Mouse (Mus musculus) left cerebral cortex, postnatal 36 days (tissue): ENCODE measurements at regions not wholly inside any gene's neighbourhood (a gene's known extent, or its start where the extent isn't known, plus 50 kb on each side); places are given as distances from the start of the nearest gene placed in this dataset.

Source experiments
- DNase-seq, 2 experiments: peaks; one replicate each; pipeline ENCODE4 v3.0.0; 2021 to 2022; ENCODE audit warnings: low spot score in 2 of 2, mixed read lengths in 1 of 2
- intact Hi-C: fragments of 180-260 bp; cut with DNase I; formaldehyde crosslinking; loops from one replicate; pipeline ENCODE4 v1.15.1; 2025

DNA sequence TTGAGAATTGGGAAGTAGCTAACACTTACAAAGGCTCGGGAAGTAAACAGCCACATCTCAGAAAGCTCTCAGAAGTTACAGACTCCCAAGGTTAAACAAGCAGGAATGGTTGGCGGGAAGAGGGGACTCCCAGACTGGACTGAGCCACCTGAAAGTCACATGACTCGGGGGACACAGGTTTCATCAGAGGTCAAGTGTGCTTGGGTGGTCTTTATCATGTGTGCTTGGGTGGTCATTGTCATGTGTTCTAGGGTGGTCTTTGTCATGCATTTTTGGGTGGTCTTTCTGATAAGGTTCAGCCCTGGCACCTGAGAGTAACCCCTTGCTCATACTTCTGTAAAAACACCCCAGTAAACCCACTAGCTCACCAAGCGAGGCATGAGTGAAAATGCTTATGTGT is 218.1 kb downstream of the Dhx35 start:
- no peak for DNase-seq
- intact Hi-C loops, result loop anchor here (5.0 kb wide), 1 partner anchor 480 kb away; no protein-coding TSS in a partner anchor

DNA sequence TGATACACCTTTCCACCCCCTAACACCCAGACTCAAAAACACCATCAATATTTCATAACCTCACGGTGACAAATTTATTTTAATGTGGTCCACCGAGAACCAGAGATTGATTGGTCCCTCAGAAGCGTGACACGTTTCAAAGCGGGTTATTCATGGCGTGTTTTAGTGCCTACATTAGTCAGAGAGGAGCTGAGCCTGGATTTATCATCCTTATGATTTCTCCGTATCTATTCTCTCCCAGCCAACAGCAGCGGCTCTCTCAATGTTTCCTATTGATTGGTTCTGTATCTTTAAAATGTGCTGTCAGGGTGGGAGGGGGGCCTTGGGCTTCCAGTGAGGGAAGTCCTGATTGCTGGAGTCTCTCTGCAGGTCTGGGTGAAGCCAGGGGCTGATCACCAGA is 219.9 kb downstream of the Dhx35 start:
- no peak for DNase-seq
- intact Hi-C loops, result loop anchor here (5.0 kb wide), 1 partner anchor 482 kb away; no protein-coding TSS in a partner anchor

DNA sequence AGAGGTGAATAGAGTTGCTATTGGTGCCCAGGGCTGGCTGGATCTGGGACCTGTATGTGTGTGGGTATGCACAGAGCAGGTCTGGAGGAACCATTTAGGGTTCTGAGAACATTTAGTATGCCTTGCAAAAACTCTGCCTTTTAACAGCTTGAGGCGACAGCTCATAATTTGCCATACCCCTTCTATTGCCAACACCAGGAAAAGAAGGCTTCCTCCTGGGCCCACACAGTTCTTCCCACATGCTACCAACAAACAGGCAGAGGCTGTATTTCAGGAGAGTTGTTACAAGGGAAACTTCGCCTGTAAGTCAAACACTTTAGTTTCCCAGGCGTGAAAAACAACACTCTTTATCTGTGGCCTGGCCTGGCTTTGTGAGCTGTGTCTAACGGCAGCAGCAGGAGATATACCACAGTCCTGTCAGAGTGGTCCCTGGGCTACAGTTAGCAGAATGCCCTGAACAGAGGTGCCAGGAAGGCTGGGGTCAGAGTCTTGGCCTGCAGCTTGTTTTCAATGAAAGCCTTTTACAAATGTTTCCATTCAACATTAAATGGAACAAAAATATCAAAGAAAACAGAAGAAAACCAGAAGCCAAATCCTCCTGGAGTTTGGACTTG is 225.4 kb downstream of the Dhx35 start:
- intact Hi-C loops, result no loop called here
- DNase-seq, result peak; percentile 26 to 39

DNA sequence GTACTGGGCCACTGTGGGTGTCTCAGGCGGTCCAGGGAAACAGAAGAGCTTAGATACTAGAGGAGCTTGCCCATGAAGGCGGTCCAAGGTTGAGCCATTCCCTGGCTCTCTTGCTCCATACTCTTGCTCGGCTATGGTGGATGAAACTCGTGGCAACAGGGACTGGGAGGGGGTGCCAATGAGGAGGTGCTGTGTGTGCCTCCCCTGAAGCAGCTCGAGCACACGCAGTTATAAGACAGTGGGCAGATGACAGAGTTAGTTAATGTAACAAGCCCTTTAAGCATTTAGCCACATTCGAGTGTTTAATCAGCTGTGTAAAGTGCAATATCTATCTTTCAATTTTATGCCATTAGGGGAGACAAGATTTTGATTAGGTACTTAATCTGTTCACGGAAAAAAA is 237.5 kb downstream of the Dhx35 start:
- intact Hi-C loops, result no loop called here
- DNase-seq, result no peak

DNA sequence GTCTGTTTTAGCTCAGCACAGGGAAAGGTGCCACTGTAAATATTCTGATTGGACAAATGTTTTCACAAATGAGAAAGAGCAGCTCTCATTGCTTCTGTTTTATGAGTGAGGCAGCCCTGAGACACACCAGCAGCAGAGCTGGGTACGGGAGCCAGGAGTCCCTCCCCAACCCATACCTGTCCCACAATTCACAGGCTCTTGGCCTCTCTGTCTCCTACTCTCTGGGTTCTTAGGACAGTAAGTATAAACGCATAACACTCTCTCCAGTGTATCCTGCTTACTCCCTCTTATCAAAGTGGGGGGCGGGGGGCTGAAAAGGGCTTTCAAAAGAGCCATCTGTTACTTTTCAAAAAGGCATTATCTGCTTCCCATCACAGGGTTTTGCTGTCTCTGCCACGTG is 245.3 kb downstream of the Dhx35 start:
- DNase-seq, result no peak
- intact Hi-C loops, result loop anchor here (5.0 kb wide), 1 partner anchor 128 kb away; no protein-coding TSS in a partner anchor

DNA sequence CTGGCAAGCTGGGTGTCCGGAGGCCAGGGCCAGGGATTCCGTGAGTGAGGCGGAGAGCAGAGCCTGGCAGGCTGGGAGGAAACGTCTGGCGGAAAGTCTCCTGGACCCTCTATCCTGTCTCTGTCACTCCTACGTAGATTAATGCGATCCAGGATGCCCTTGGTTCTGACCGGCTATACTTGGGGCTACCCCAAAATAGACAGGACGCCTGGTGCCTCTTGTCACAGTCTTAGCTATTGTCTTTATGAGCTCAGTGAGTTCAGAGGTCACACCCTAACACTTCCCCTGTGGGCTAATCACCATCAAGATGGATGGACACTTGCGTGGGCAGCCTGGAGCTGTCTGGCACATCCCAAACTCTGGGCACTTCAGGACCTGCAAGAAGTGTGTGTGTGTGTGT is 258.9 kb downstream of the Dhx35 start:
- intact Hi-C loops, result loop anchor here (5.0 kb wide), 3 partner anchors 1314 to 1539 kb away; partner anchors contain the start of gene Mafb
- DNase-seq, result no peak

DNA sequence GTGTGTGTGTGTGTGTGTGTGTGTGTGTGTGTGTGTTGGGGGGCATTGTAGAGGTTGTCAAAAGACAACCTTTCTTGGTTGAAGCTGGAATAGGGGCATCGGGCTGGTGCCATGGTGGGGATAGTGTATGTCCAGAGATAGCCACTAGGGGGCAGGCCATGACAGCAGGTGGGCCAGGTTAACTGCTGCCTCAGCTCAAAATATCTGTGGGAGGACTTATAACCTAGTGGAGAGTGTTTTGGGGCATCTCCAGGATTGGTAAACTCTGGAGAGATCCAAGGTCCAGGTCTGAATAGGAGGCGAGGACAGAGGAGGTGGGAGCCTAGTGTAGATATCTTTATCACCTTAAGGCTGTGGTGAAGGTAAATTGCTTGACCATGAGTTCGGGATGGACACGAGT is 259.3 kb downstream of the Dhx35 start:
- DNase-seq, result peak; percentile 53 to 62
- intact Hi-C loops, result loop anchor here (2.0 to 5.0 kb wide), 4 partner anchors 111 to 1538 kb away; partner anchors contain the start of gene Mafb

DNA sequence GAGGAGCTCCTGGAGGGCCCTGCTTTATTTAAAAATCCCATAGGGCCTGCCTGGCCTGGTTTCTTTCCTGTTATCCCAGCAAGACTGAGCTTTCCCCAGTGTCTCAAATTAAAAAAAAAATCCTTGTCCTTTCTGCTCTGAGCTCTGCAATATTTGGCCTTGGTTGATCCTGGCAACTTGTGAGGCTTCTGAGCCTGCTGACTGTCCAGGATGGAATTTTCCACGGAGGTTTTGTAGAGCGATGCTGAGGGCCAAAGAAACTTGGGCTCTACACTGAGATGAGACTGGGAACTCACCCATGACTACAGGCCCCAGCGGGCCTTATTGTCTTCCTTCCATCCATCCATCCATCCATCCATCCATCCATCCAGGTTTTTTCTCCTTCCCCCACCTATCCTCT is 259.8 kb downstream of the Dhx35 start:
- no peak for DNase-seq
- intact Hi-C loops, result loop anchor here (2.0 to 5.0 kb wide), 4 partner anchors 110 to 1538 kb away; partner anchors contain the start of gene Mafb

DNA sequence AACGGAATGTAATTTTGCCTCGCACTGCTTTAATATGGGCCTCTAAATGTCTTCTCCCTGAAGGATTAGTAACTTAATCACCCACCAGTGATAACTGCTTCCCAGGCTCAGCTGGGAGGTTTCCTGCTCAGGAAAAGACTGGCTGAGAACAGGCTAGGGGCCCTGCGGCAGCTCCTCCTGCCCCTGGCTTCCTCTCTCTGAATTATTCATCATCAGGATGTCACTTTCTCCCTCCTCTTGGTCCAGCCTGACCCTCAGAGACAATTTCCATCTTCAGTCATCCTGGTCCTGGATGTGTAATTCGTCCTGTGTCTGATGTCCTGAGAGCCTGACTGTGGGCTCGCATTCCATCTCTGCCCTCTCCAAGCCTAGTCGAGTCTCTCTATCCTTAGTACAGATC is 261.2 kb downstream of the Dhx35 start:
- intact Hi-C loops, result loop anchor here (2.0 kb wide), 1 partner anchor 109 kb away; no protein-coding TSS in a partner anchor
- no peak for DNase-seq

DNA sequence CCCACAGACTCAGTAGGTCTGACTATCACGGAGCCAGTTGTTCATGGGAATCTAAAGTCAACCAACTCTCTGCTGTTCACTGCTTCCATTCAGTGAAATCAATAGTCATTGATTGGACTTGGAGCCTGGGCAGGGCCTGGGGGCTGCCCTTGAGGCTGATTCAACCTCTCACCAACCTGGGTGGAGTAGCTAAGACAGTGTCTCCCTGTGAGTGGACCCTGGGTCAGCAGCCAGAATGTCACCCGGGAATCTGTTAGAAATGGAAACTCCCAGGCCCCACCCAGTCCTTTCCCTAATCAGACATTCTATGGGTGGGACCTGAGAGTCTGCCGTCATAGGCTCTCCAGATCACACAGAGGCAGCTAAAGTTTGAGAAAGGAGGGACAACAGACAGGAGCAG is 262.4 kb downstream of the Dhx35 start:
- intact Hi-C loops, result no loop called here
- no peak for DNase-seq

DNA sequence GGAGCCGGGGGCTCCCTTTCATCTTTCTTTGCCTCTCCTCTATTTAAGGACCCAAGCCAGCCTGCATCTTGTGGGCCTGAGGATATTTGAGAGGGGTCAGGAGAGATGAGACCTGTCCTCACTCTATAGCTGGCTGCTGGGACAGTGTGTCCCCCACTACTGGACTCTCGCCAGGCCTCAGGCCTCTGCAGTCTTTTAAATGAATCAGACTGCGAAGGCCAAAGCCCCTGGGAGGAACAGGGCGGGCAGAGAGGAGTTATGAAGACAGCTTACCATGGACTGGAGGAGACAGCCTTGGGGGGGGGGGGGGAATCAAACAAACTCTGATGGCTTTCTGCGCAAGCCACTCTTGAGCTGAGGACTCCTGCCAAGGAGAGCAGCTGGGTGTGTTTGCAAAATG is 262.9 kb downstream of the Dhx35 start:
- no peak for DNase-seq
- intact Hi-C loops, result no loop called here

DNA sequence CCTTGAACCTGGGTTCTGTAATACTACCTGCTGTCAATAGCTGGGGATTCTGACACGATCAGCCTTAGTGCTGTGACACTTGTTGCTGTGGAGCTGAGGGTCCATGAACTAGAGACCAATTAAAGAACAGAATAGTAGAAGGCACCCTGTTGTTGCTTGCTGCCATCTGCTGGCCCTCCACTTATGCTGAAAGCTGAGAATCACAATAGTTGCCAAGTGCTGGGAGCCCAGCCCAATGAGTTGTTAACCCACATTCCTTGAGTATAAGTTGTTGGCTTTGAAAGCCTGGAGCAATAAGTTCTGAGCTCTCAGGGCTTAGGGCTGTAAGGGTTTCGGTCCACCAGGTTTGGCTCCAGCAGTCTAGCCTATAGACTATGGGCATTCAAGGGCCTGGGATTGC is 267.7 kb downstream of the Dhx35 start:
- DNase-seq, result no peak
- intact Hi-C loops, result no loop called here

DNA sequence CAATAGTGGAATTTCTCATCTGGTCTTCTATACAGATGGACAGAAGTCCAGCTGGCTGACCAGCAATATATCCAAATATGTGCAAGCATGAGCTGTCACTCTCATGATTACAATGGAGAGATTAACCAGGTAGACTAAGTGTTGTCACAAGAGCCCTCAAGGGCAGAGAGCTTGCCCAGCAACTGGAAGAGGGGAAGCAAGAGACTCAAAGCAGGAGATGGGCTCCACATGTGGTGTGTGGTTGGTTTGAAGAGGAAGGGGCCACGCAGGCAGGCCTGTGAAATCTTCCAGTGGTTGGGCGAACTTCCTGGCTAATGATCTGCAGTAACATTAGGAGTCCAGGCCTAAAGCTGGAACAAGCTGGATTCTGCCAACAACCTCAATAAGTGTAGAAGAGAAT is 268.1 kb downstream of the Dhx35 start:
- DNase-seq, result no peak
- intact Hi-C loops, result no loop called here

DNA sequence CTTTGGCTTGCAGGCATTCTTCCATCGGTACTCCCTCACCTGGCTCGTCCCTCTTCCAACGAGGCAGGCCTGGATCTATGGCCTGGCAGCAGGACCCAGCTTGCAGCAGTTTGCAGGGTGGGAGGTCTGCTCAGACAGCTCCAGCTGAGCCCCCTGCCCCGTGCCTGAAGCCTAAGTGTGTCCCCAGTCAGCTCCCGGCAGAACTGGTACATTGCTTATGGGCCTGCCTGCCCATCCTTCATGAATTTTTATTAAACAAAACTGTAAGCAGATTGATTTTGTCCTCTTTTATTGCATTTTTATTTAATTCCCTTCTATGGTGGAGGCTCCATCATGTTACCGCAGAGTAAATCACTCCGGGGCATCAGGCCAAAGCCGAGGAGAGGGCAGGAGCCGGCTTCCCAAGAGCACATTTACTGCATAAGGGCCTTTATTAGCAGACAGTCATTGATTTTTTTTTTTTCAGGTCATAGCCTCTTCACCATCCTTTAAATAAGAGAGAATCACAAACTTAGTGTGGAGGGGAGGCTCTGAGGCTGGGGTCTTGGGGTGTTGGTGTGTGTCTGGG is 269.9 kb downstream of the Dhx35 start:
- intact Hi-C loops, result no loop called here
- no peak for DNase-seq

DNA sequence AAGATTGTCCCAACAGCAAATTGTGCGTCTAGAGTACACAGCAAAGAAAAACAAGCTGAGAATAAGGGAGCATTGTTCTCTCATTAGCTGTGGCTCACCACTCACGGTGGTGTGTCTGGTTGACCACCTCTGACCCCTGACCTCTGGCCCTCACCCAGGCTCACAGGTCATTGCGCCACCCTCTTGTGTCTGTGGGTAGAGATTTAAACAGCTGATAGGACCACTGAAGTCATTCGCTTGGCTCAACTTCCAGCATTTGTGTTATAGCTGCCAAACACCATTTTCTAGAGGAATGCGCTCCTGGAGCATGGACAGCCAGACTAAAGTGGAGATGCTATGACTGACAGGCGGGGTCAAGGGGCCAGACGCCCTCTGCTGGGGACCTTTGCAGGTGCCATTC is 272.9 kb downstream of the Dhx35 start:
- intact Hi-C loops, result no loop called here
- no peak for DNase-seq

DNA sequence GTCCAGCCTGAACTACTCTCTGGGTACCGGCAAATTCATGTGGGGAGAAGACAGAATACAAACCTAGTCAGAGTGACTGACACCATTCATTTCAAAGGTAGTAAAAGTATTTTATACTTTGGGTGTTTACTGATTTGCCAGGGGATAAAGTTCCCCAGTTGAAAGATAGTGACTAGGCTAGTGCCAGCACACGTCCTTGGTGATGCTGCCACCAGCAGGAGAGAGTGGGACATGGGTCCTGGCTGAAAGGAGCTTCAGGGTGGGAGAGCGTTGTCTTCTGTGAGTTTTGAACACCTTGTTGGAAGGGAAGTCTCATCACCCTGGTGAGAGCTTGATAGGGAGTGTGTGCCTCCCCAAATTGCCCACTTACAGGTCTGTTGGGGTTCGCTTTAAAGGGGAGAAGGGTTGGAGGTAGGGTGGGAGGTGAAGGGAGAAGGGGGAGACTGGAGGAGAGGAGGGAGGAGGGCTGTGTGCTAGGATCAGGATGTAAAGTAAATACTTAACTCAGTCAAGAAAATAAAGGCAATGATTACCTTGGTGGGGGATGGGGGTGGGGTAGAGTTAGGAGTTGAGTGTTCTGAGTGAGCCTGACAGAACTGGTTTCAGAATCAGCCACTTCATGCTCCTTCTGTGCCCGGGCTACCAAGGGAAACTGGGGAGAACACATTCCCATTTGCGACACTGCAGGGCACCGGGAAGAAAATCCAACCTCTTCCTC is 273.9 kb downstream of the Dhx35 start:
- DNase-seq, result no peak
- intact Hi-C loops, result no loop called here

DNA sequence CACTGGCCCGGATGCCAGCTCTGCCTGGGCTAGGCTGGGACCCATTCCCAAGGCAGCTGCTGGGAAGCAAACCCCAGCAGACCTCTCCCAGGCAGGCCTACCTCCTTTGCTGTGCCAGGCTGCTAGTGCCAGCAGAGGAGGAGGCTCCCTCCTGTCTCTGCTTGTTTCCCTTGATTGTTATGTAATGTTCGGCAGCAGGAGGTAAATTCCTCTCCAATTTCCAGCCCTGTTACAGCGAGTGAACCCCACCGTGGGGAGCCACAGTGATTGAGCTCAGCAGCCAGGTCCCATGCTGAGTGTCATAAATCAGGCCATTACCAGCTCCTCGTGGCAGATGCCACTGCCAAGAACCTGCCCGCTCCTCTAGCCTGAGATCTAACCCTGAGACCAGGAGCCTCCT is 274.6 kb downstream of the Dhx35 start:
- peak; percentile 23 to 33 for DNase-seq
- intact Hi-C loops, result no loop called here

DNA sequence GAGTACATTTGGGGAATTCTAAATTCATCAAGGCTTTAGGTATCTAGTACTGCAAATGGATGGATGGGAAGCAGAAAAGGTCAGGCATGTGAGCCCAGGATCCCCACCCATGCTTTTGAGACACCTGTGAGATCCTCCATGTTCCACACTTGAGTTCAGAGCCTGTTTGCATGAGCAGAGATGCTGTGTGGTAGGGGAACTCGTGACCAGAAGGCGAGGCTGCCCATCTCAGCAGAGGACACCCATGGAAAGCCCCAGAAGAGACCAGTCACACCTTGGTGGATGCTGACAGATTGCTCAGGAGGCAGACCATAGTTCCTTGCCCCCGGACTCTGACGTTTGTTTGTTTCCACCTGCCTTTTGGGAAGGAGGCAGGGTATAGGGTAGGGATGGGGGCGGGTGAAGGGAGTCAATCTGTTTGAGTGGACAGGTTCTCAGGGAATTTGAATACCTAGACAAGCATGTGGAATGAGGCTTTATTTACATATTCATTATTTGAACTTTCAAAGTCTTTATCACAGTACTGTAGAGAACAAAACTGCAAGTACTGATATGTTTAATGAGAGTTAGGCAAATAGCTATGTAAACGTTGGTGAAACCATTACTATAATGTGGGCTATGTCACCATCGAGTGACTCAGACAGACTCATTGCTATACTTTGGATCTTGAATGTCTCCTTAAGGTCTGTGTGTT is 278.5 kb downstream of the Dhx35 start:
- intact Hi-C loops, result no loop called here
- DNase-seq, result no peak

DNA sequence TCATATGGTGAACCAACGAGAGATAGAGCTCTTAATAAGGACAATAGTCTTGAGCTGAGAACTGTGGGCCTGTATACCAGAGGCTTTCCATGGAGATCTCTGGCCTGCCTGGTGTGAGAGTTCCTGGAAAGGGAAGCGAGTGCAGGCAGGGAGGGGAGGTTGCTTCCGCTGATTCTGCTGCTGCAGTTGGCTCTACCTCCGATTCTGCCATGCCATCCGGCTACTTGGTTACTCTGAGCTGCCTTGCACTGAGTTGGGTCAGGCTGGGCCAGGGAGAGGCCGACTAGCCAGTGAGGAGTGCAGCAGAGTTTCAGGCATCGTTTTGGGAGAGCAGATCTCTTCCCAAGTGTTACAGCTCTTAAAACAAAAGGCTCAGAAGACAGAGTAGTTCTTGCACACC is 285.2 kb downstream of the Dhx35 start:
- intact Hi-C loops, result no loop called here
- no peak for DNase-seq

DNA sequence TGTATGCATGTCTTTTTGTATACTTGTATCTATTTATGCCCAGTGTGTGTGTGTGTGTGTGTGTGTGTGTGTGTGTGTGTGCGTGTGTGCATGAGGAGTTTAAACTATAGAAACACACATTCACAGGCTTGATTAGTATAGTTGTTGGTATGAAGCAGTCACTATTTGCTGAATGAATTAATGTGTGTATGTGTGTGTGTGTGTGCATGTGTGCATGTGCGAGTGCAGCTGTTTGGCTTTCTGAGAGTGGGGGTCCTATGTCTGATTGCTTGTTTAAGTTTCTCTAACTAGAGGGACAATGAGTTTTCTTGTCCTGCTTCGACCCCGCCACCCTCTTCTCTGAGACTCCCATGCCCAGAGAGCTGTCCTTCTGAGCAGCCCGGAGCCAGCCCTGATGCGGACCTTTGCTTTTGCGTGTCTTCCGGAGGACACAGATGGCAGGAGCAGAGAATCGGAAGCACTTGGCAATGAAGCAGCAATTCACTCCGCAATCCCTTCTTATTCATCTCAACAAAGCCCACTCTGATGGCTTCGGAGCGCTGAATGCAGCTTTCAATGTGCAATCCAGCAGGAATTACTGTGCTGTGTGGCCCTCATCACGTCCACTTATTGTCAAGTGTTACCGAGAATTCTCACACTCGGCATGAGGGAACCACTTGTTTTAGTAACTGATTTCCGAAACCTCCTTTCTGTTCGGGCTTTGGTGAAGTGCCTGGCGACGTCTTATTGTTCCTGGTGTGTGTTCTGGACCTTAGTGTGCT is 286.4 kb downstream of the Dhx35 start:
- intact Hi-C loops, result no loop called here

More for the DNA sequence above, 286.4 kb downstream of the Dhx35 start:
- DNase-seq, result peak in 1 of 2 experiments; percentile 13
